Mouse (Mus musculus) layer of hippocampus, postnatal 36 days (tissue): ENCODE results near the gene Gm609. TPM values are rescaled to one million over a fixed set of nuclear protein-coding genes. Genes with fewer than 3 reads are reported as not detected.
"Not testable (repeated sequence)": the region's sequence is repeated elsewhere in the genome, so short reads cannot be mapped to it uniquely, and the experiment has no call there.

Experiments
- DNase-seq, 2 experiments: peaks; one replicate each; pipeline ENCODE4 v3.0.0; 2022
- total RNA-seq, 2 experiments: library from RNA; stranded (reverse); gene quantifications; 2 replicates each; pipeline ENCODE4 v1.2.3; 2021

Gm609 gene
- total RNA-seq: under 1 TPM in 1 of 2 experiments, not detected in 1; 0.17 TPM

GRCm38 (mm10) chr16:45492927-45493326, at the start of gene Gm609:
TSS of gene Gm609 (minus strand) at chr16:45492969.
- no peak for DNase-seq

DNA sequence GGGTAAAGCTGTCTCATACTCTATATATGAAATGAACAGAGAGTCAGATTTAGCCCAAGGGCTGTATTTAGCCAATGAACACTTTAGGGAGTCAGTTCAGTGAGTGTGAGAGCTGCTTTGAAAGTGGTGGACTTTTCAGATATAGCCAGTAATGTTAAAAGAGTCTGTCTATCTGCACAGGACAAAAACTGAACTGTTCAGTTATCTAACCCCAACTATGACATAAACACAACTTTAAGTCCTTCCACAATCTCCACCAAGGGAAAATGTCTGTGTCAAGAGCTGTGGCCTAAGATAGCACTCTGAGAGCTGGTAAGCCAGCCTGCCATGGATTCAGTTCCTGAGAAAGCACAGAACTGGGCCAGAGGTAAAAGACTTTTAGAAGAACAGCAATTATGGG, 49.3 kb upstream of the Gm609 start:
- no peak for DNase-seq

- DNase-seq: not testable (repeated sequence)
These were observed 45.6 kb upstream of the Gm609 start for GRCm38 (mm10) chr16:45538342-45538741.

GRCm38 (mm10) chr16:45535009-45535408, 42.2 kb upstream of the Gm609 start, which contains the start of gene Slc9c1:
TSS of gene Slc9c1 (plus strand) at chr16:45535309.
- DNase-seq: no peak

- no peak for DNase-seq
These were observed 39.2 kb upstream of the Gm609 start, which contains the start of gene Gm17783 for GRCm38 (mm10) chr16:45531950-45532349. TSS of gene Gm17783 (minus strand) at chr16:45532050.

DNA sequence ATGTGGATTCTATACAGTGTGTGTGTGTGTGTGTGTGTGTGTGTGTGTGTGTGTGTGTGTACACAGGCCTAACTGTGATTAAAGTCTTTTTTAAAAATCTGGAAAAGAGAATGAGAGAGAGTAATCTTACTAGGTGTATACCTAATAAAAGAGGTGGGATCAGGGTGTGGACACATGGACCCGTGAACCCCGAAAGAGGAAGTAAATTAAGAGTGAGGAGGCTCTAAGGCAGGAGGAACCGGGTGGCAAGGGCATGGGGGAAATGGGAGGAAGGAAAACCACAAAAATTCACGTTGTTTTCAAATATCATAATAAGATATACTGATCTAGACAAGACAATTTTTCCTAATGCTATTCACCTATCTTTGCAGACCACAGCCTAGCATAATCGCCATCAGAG, 32.8 kb upstream of the Gm609 start:
- DNase-seq: no peak

GRCm38 (mm10) chr16:45495326-45495725, 2.6 kb upstream of the Gm609 start:
- DNase-seq: no peak

DNA sequence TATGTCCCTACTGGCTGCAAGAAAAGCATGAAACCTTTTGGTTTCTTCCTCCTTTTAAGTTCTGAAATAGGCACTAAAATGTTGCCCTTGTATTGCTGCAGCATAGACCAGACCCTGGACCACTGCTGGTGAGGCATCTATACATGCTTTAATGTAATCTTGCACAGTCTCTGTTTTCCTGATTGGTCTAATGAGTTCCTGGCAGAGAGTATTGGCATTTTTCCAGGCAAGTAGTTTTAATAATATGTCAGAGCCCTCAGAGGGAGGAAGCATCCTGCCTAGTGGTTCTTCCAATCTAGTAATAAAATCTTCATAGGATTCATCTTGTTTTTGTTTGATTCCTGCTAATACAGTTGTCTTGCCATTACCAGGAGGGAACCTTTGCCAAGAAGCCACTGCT, 15.8 kb downstream of the Gm609 start:
- no peak for DNase-seq

DNA sequence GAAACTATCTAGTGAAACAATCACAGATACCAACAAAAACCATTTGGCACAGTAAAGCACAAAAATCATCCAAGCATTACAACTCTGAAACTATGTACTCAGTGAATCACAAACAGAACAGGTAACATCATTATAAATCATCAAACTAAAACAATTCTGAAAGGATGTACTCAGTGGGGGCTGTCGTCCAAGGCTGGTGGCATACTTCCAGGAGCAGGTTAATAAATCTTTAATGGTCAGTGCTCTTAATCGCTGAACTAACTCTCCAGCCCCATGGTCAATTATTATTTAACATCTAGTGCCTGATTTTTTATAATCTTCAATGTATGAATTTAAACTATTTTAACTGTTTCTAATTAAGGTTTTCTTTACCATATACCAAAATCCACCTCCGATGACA, 20.9 kb downstream of the Gm609 start:
- DNase-seq: not testable (repeated sequence)

DNA sequence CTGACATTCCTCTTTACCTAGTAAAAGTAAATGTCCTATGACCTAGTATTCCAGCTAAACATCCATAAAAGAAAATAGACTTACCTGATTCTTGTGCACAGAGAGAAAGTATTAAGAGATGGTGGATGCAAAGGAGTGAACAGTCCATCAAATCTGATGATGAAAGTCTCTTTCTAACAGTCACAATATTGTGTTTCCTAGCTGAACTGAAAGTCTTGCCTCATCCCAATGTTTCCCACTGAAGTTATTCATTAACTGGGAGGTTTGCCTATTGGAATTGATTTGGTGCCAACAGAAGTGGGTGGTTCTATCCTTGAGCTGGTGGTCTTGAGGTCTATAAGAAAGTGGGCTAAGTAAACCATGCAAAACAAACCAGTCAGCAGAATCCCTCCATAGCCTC, 38.0 kb downstream of the Gm609 start:
- DNase-seq: no peak

- DNase-seq: no peak
These were observed 55.5 kb downstream of the Gm609 start for GRCm38 (mm10) chr16:45437230-45437739.

GRCm38 (mm10) chr16:45435591-45435990, 57.2 kb downstream of the Gm609 start:
- DNase-seq: no peak

DNA sequence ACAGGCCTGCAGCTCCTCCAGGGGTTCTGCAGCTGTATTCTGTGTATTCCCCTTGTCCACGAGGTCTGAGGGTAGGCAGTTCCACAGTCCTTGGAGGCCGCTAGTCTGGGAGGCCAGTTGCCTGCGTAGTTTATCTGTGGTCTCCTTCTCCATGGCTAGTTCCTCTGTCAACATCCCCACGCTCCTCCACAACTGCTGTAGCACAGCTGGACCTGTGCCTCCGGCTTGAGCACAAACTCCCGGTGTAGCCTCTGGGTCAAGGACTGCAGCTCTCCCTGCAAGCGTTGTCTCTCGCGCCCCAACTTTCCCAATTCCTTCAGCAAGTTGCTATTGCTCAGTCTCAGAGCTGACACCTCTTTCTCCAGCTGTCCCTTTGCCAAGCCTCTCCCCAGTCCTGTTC, 65.1 kb downstream of the Gm609 start:
- no peak for DNase-seq

- DNase-seq: no peak
These were observed 79.3 kb downstream of the Gm609 start for GRCm38 (mm10) chr16:45413497-45413896.

DNA sequence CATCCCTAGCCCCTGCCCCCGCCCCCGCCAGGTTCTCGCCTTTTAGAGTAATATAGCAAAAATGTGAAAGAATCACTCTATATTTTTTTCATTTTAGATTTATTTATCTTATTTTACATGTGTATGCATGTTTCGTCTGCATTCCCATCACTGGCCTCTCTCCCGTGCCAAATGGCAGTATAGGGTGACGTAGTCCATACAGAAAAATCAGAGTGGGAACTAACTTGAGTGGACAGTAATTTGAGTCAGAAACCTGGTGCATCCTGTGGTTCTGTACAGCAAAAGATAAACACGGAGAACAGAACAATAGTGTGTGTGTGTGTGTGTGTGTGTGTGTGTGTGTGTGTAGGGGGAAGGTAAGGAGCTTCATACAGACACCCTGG, 83.7 kb downstream of the Gm609 start:
- DNase-seq: not testable (repeated sequence)

DNA sequence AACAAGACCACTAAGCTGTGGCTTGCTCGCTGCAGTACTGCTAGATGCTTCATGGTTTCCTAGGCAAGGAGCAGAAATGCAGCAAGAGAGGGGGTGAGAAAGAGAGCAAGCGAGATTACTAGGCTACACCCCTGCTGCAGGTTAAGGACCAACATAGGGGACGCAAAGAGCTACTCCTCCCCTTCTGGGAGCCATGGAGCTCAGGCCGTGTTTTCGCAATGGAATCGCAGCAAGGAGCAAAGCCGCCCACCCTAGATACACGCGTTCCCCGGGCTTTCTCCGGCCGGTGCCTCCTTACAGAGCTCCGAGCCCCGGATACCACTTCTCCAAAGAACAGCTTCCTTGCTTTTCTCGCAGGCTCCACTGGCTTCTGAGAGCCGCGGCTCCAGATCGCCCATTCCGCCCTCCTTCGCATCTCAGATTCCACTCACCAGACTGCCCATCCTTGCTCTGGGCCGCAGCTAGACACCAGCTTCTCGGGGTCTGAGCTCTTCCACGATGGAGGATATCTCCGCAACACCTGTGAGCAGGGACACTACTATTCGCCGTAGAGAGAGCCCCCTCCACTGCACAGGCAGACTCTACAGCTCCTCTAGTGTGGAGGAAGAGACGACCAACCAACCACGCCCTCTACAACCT, 84.2 kb downstream of the Gm609 start, which contains the start of gene Cd200:
TSS of gene Cd200 (minus strand) at position 629 of the 639 bp plus-strand sequence.
- DNase-seq: peak; percentile 60 to 66

GRCm38 (mm10) chr16:45407645-45408400, 84.9 kb downstream of the Gm609 start:
- no peak for DNase-seq

- no peak for DNase-seq
These were observed 85.7 kb downstream of the Gm609 start for GRCm38 (mm10) chr16:45407091-45407490.

- DNase-seq: no peak
These were observed 89.8 kb downstream of the Gm609 start for GRCm38 (mm10) chr16:45402951-45403350.

- no peak for DNase-seq
These were observed 90.7 kb downstream of the Gm609 start for GRCm38 (mm10) chr16:45402036-45402435.

GRCm38 (mm10) chr16:45399947-45400555, 92.7 kb downstream of the Gm609 start:
- DNase-seq: peak in 1 of 2 experiments; percentile 5

- DNase-seq: no peak
These were observed 93.4 kb downstream of the Gm609 start for GRCm38 (mm10) chr16:45399411-45399810.

DNA sequence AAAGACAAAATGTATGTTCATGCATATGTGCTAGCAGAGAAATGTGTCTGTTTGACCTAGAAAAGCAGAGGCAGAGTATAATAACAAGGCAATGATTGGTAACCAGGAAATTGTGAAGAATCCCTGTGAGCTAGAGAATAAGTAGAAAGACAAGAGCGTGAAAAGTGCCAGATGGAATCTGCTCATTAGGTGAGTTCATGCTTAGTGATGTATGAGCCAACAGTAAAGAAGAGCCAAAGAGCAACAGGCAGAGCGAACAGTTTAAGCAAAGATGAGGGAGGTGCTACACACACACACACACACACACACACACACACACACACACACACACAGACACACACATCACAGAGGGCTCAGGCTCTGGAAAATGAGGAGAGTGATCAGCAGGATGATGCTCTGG, 95.3 kb downstream of the Gm609 start:
- DNase-seq: no peak
